Mouse (Mus musculus) E14TG2a.4 (cell line): ENCODE measurements at regions not wholly inside any gene's neighbourhood (a gene's known extent, or its start where the extent isn't known, plus 50 kb on each side); places are given as distances from the start of the nearest gene placed in this dataset.
A peak's percentile ranks its signal among the peaks of the same experiment; 100 is the strongest.

Experiments
- H3K27me3 ChIP-seq: 2 replicates; pipeline ENCODE4 v1.6.1; 2014; ENCODE audit warnings: low read length, control low read depth; ENCODE audit not compliant: insufficient read depth
- H3K36me3 ChIP-seq: 2 replicates; pipeline ENCODE4 v1.6.1; 2014; ENCODE audit warnings: low read length, control low read depth; ENCODE audit not compliant: insufficient read depth
- H3K4me1 ChIP-seq: replicated peaks from 2 replicates; pipeline ENCODE4 v1.6.1; 2014; ENCODE audit warnings: low read depth, low read length, control low read depth
- H3K4me3 ChIP-seq: replicated peaks from 2 replicates; pipeline ENCODE4 v1.5.1; 2014; ENCODE audit warnings: mild to moderate bottlenecking, low read length
- H3K9me3 ChIP-seq: 2 replicates; pipeline ENCODE4 v1.6.1; 2014; ENCODE audit warnings: low read length, control low read depth
- CTCF ChIP-seq: conservative IDR thresholded peaks from 2 replicates; pipeline ENCODE4 v1.5.1; 2014; ENCODE audit warnings: low read length
- NANOG ChIP-seq: IDR thresholded peaks from 2 replicates; pipeline ENCODE4 v1.6.1; 2014; ENCODE audit warnings: borderline replicate concordance, low read length, mixed read lengths
- POU5F1 ChIP-seq: IDR thresholded peaks from 2 replicates; pipeline ENCODE4 v1.6.1; 2014; ENCODE audit warnings: low read length, borderline replicate concordance

DNA sequence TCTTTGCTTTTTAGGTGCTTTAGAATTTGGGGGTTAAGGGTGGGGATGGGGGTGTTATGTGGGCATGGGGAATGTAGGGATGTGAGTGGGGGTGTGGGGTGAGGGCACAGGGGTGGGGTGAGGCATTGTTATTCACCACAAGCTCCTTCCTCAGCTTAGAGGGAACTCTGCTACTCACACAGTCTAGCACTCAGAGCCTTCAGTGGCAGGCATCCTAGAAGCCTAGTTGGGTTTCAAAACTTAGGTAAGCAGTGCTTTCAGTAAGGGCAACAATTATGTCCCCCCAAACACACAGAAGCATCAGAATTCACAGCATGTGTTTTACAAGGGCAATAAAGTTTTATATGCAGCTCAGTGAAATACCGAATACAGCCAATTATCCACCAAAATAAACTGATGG is 228.4 kb downstream of the Ttc32 start:
- Histone ChIP-seq H3K36me3 (no peaks in the 10 kb centered on the region), H3K27me3 (no peaks in the 10 kb centered on the region), H3K4me3 (no peak overlapping the region), H3K4me1 (no peaks in the 10 kb centered on the region), H3K9me3 (peaks cover 6% of the 10 kb centered on the region; the same call in 1 of the 2 replicates)
- TF ChIP-seq NANOG, result no peak
- no peak for TF ChIP-seq CTCF
- TF ChIP-seq POU5F1, result no peak

DNA sequence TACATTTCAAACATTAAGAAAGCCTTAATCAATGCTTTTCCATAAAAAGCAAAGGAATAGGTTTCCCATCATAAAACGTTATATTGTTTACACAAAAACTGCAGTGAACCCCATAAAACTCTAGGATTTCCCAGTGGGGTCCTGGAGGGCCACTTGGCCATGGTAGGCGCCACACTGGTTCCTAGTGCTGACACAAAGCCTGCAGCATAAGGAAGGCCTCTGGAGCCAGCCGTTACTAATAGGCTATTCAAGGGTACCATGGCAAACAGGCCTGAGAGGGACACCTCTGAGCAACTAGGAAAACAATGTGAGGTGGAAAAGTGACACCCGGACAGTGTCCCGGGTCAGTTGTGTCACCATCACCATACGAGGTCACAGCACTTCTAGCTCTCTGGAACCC is 231.9 kb downstream of the Ttc32 start:
- TF ChIP-seq CTCF, result no peak
- no peak for TF ChIP-seq NANOG
- H3K27me3 ChIP-seq, result no peaks in the 10 kb centered on the region
- H3K36me3 ChIP-seq, result no peaks in the 10 kb centered on the region
- peaks cover 6% of the 10 kb centered on the region; the same call in 1 of the 2 replicates for H3K9me3 ChIP-seq
- no peak overlapping the region for H3K4me3 ChIP-seq
- H3K4me1 ChIP-seq, result no peaks in the 10 kb centered on the region

DNA sequence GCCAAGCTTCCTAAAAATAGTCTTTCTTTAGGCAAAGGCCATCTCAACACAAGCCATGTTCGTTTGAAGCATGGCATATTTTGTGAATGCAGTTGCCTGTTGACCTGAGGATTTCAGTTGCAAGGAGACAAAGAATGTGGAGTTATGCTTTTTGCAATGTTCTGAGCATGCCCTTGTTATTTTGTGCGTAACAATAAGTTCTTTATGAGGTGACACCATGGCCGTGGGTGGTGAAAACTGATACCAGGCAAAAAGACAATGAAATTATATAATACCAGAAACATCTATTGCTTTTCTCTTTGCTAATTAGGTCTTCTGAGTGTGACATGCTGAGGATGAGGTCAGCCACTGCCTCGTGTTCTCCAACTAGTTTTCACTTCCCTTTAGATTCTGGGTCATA is 236.4 kb downstream of the Ttc32 start:
- Histone ChIP-seq H3K4me3 (no peak overlapping the region), H3K36me3 (no peaks in the 10 kb centered on the region), H3K9me3 (no peaks in the 10 kb centered on the region), H3K4me1 (no peaks in the 10 kb centered on the region), H3K27me3 (no peaks in the 10 kb centered on the region)
- no peak for TF ChIP-seq CTCF
- TF ChIP-seq POU5F1, result no peak
- TF ChIP-seq NANOG, result no peak

- Histone ChIP-seq H3K27me3 (peaks cover 3% of the 10 kb centered on the region; the same call in 1 of the 2 replicates), H3K9me3 (no peaks in the 10 kb centered on the region), H3K4me3 (no peak overlapping the region), H3K36me3 (no peaks in the 10 kb centered on the region), H3K4me1 (no peaks in the 10 kb centered on the region)
- no peak for TF ChIP-seq CTCF
- TF ChIP-seq NANOG, result no peak
- no peak for TF ChIP-seq POU5F1
Measured at GRCm38 (mm10) chr12:9271484-9271883, 241.7 kb downstream of the Ttc32 start.

DNA sequence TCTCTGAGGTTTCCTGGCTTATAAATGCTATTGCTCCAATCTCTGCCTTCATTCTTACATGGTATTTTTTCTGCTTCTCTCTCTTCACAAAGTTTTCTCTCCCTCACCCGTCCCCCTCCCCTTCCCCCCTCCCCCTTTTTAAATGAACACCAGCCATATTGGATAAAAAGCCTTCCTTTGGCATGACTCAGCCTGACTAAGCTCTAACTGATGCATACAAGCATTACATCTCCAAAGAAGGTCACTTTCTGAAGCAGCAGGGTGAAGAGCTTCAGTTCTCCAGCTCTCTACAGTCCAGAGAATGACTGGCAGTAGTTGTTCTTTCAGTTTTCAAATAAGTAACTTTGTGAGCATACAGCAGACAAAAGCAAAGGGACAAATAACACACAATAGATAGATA is 244.4 kb downstream of the Ttc32 start:
- peaks cover 10% of the 10 kb centered on the region for H3K4me1 ChIP-seq
- H3K9me3 ChIP-seq, result no peaks in the 10 kb centered on the region
- H3K36me3 ChIP-seq, result no peaks in the 10 kb centered on the region
- H3K4me3 ChIP-seq, result no peak overlapping the region
- TF ChIP-seq NANOG (no peak), CTCF (no peak), POU5F1 (no peak)
- H3K27me3 ChIP-seq, result peaks cover 7% of the 10 kb centered on the region; the same call in 1 of the 2 replicates

DNA sequence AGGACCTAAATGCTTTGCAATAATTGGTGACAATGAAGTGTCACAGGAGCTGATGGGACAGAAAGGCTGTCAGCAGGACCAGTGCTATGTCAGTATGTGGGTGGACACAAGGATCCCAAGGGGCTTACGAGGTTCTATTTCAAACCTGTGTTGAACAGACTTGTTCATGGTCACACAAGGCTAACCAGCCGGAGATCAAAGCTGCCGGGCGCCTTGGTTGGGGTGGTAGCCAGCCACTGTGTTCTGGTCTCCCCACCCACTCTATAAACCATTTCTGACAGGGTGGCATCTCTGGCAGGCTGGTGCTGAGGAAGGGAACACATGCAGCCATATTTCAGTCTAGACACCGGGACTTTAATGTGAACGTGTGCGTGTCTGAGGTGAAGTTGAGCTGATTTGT is 245.9 kb downstream of the Ttc32 start:
- H3K9me3 ChIP-seq, result no peaks in the 10 kb centered on the region
- H3K4me1 ChIP-seq, result peaks cover 15% of the 10 kb centered on the region
- no peaks in the 10 kb centered on the region for H3K36me3 ChIP-seq
- no peak overlapping the region for H3K4me3 ChIP-seq
- peaks cover 12% of the 10 kb centered on the region; the same call in 1 of the 2 replicates for H3K27me3 ChIP-seq
- TF ChIP-seq CTCF (no peak), NANOG (no peak), POU5F1 (no peak)

- TF ChIP-seq CTCF (no peak), POU5F1 (no peak), NANOG (peak; percentile 68)
- peaks cover 23% of the 10 kb centered on the region for H3K27me3 ChIP-seq
- H3K36me3 ChIP-seq, result no peaks in the 10 kb centered on the region
- no peak overlapping the region for H3K4me3 ChIP-seq
- peaks cover 17% of the 10 kb centered on the region for H3K4me1 ChIP-seq
- H3K9me3 ChIP-seq, result no peaks in the 10 kb centered on the region
Measured at GRCm38 (mm10) chr12:9278735-9279134, 248.9 kb downstream of the Ttc32 start.

- H3K4me1 ChIP-seq, result peaks cover 17% of the 10 kb centered on the region
- H3K27me3 ChIP-seq, result peaks cover 23% of the 10 kb centered on the region
- H3K4me3 ChIP-seq, result no peak overlapping the region
- H3K9me3 ChIP-seq, result no peaks in the 10 kb centered on the region
- no peaks in the 10 kb centered on the region for H3K36me3 ChIP-seq
- TF ChIP-seq CTCF, result no peak
- no peak for TF ChIP-seq POU5F1
- TF ChIP-seq NANOG, result no peak
Measured at GRCm38 (mm10) chr12:9279893-9280605, 250.3 kb downstream of the Ttc32 start.

DNA sequence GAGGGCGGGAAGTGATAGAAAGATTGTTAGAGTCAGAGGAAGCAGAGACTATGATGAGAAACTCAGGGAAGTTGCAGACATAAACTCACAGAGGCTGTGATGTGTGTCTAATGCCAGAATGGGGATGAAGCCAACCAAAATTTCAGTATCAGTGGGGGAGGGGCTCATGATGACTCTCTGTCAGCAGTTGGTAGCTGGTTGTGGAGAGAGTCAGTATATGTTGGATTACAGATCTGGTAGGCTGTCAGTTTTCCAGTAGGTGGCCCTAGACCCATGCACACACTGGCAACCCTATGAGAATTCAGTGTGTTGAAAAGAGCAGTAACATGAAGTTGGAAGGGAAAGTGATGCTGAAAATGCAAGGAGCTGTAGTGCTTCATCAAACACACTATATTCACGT is 257.5 kb downstream of the Ttc32 start:
- H3K4me1 ChIP-seq, result no peaks in the 10 kb centered on the region
- H3K9me3 ChIP-seq, result no peaks in the 10 kb centered on the region
- no peaks in the 10 kb centered on the region for H3K36me3 ChIP-seq
- peaks cover 8% of the 10 kb centered on the region for H3K27me3 ChIP-seq
- H3K4me3 ChIP-seq, result no peak overlapping the region
- no peak for TF ChIP-seq NANOG
- TF ChIP-seq POU5F1, result no peak
- TF ChIP-seq CTCF, result no peak
